Comparison of ENCODE assay signal across 8 mouse cellular contexts in the genomic region with DNA sequence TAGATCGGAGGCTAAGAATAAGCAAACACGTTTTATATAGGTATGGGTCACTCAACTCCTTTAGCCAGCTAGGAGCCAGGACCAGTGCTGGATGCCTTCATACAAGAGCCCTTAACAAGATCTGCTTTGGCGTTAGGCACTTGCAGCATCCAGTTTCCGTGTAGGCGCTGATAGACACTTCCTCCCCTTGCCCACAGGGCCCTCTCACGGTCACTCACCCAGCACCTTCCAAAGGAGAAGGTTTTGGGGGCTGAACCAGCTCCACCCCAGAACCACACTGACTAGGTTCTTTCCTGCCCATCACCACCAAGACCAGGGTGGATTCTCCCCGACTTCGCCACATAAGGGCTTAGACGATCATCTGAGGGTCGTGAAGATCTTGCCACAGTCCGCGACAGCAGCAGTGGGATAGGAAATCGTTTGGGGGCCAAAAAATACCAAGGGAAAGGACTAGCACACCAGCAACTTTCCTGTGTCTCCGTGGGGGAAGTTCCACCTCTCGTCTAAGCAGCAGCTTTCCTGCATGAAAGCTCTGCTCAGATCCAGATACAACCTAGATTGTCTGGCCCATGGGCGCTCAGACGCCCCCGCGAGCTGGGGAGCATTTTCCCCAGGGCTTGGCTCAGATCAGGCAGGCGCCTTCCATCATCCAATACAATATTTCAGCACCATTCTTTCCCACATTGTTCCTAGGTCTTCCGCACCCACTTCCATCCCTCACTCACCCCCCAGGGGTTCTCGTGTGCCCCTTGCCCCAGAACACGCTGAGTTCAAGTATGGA. TPM values are rescaled to one million over a fixed set of nuclear protein-coding genes. Genes with fewer than 3 reads are reported as not detected.
DNase-seq lines count a peak whose midpoint lies in the region; ATAC-seq lines count a peak whose summit lies in the region.

No protein-coding gene starts in this region.

- H3K27ac ChIP-seq in liver, embryonic 11.5 days (ENCODE audit: low read depth, low read length), result no peak overlapping the region
- H3K27ac ChIP-seq in stomach, embryonic 14.5 days (ENCODE audit: low read length), result no peak overlapping the region

- no peaks in the 10 kb centered on the region for H3K36me3 ChIP-seq in erythroblast, embryonic 14.5 days (ENCODE audit: control insufficient read depth)
- no peaks in the 10 kb centered on the region for H3K36me3 ChIP-seq in liver, embryonic 11.5 days (ENCODE audit: control insufficient read depth, insufficient read depth, low read length)
- H3K36me3 ChIP-seq in stomach, embryonic 14.5 days (ENCODE audit: control insufficient read depth, insufficient read depth, low read length), result no peaks in the 10 kb centered on the region

- ATAC-seq in erythroblast, adult 5-6 weeks (replicated peaks; ENCODE audit: low FRiP score, poor library complexity, severe bottlenecking), result no peak
- 0 out of 2 replicates have a peak, but pooled peaks have one; percentile 3 for ATAC-seq in liver, embryonic 11.5 days (replicated peaks; ENCODE audit: low FRiP score)
- ATAC-seq in stomach, embryonic 14.5 days (ENCODE audit: insufficient number of reproducible peaks, insufficient read depth, low FRiP score, low read depth), result no peak

- no peaks in the 10 kb centered on the region for H3K9me3 ChIP-seq in erythroblast, embryonic 14.5 days (ENCODE audit: control insufficient read depth, low read length)
- H3K9me3 ChIP-seq in liver, embryonic 11.5 days (ENCODE audit: control insufficient read depth, low read length), result no peaks in the 10 kb centered on the region
- H3K9me3 ChIP-seq in stomach, embryonic 14.5 days (ENCODE audit: control insufficient read depth, low read depth, low read length), result no peaks in the 10 kb centered on the region

- WGBS in liver, embryonic 11.5 days, result 3% methylated on average over 23 of the region's 23 CpGs
- 2% methylated on average over 23 of the region's 23 CpGs for WGBS in stomach, embryonic 14.5 days

- peaks cover 40% of the 10 kb centered on the region for H3K4me1 ChIP-seq in erythroblast, embryonic 14.5 days (ENCODE audit: control insufficient read depth)
- H3K4me1 ChIP-seq in liver, embryonic 11.5 days (replicated peaks; ENCODE audit: control insufficient read depth, insufficient read depth, low read length), result peaks cover 34% of the 10 kb centered on the region
- H3K4me1 ChIP-seq in stomach, embryonic 14.5 days (ENCODE audit: control insufficient read depth, insufficient read depth, low read length), result no peaks in the 10 kb centered on the region

- peak; percentile 6 for DNase-seq in thymus, postnatal 0 days (ENCODE audit: low spot score)
- DNase-seq in thymus, postnatal 25 days, result no peak
- DNase-seq in liver, embryonic 11.5 days (ENCODE audit: low spot score), result no peak
- DNase-seq in layer of hippocampus, postnatal 25 days (ENCODE audit: extremely low spot score in 1 of 2, low spot score in 1 of 2), result no peak
- no peak for DNase-seq in left cerebral cortex, adult 9 months (ENCODE audit: low spot score in 2 of 2)

- H3K27me3 ChIP-seq in erythroblast, embryonic 14.5 days (ENCODE audit: control insufficient read depth), result peaks cover 32% of the 10 kb centered on the region
- peaks cover 27% of the 10 kb centered on the region for H3K27me3 ChIP-seq in liver, embryonic 11.5 days (replicated peaks; ENCODE audit: control insufficient read depth, insufficient read depth, low read length)
- H3K27me3 ChIP-seq in stomach, embryonic 14.5 days (ENCODE audit: control insufficient read depth, insufficient read depth, low read length), result peaks cover 15% of the 10 kb centered on the region; the same call in 1 of the 2 replicates

- peak overlapping the region; percentile 60 for H3K4me3 ChIP-seq in erythroblast, embryonic 14.5 days (replicated peaks)
- peak overlapping the region; percentile 47 for H3K4me3 ChIP-seq in liver, embryonic 11.5 days (ENCODE audit: low read depth, low read length)
- H3K4me3 ChIP-seq in stomach, embryonic 14.5 days (ENCODE audit: low read depth, low read length), result peak overlapping the region; percentile 33

- H3K4me2 ChIP-seq in liver, embryonic 11.5 days, result peak overlapping the region; percentile 72
- H3K4me2 ChIP-seq in stomach, embryonic 14.5 days (replicated peaks; ENCODE audit: low read depth, low read length), result peak overlapping the region; percentile 83

- H3K9ac ChIP-seq in liver, embryonic 11.5 days (ENCODE audit: low read depth, low read length), result peak overlapping the region; percentile 4; the same call in 1 of the 2 replicates
- H3K9ac ChIP-seq in stomach, embryonic 14.5 days (replicated peaks; ENCODE audit: low read depth, low read length), result peak overlapping the region; percentile 45; the same call in 1 of the 2 replicates

RNA-seq across cellular contexts. Expression of a gene that starts 0.8 kb away (rescaled TPM):
- polyA plus RNA-seq in erythroblast, embryonic 14.5 days (2012), result 2.9 and 4.5 TPM in 2 replicates
- 1.7 TPM in 1 of 2 replicates, not detected in the other for total RNA-seq in erythroblast, adult 5-6 weeks (2015; ENCODE audit: low replicate concordance)
- total RNA-seq in erythroblast, adult 5-6 weeks (2017; ENCODE audit: low replicate concordance), result 2.9 TPM in 1 of 2 replicates, not detected in the other
- 6.8 and 8.4 TPM in 2 replicates for polyA plus RNA-seq in thymus, postnatal 0 days (2015; fragmentation: Nextera tagmentation; extraction: Ambion mirVana)
- 20.8 and 23.6 TPM in 2 replicates for polyA plus RNA-seq in liver, embryonic 11.5 days (2014; fragmentation: Nextera tagmentation; extraction: Ambion mirVana)
- polyA plus RNA-seq in stomach, embryonic 14.5 days (2014; fragmentation: Nextera tagmentation; extraction: Ambion mirVana), result 4.7 and 5.7 TPM in 2 replicates
- 1,000 to 10,000 TPM; 1,702 to 1,721 TPM for total RNA-seq in layer of hippocampus, postnatal 25 days (2021)

RNA-seq across cellular contexts. Expression of a gene that starts 3.6 kb away (rescaled TPM):
- 0.05 TPM in 1 of 2 replicates, not detected in the other for polyA plus RNA-seq in erythroblast, embryonic 14.5 days (2012)
- 1.7 and 1.9 TPM in 2 replicates for total RNA-seq in erythroblast, adult 5-6 weeks (2015; ENCODE audit: low replicate concordance)
- 1.4 and 2.6 TPM in 2 replicates for total RNA-seq in erythroblast, adult 5-6 weeks (2017; ENCODE audit: low replicate concordance)
- 10.7 and 11.2 TPM in 2 replicates for polyA plus RNA-seq in thymus, postnatal 0 days (2015; fragmentation: Nextera tagmentation; extraction: Ambion mirVana)
- polyA plus RNA-seq in liver, embryonic 11.5 days (2014; fragmentation: Nextera tagmentation; extraction: Ambion mirVana), result 8.0 and 8.6 TPM in 2 replicates
- 12.7 and 14.0 TPM in 2 replicates for polyA plus RNA-seq in stomach, embryonic 14.5 days (2014; fragmentation: Nextera tagmentation; extraction: Ambion mirVana)
- total RNA-seq in layer of hippocampus, postnatal 25 days (2021), result 10 to 100 TPM; 11.7 to 12.3 TPM

RNA-seq across cellular contexts. Expression of a gene that starts 12.9 kb away (rescaled TPM):
- polyA plus RNA-seq in erythroblast, embryonic 14.5 days (2012), result not detected in 2 replicates
- total RNA-seq in erythroblast, adult 5-6 weeks (2015; ENCODE audit: low replicate concordance), result not detected in 2 replicates
- not detected in 2 replicates for total RNA-seq in erythroblast, adult 5-6 weeks (2017; ENCODE audit: low replicate concordance)
- polyA plus RNA-seq in thymus, postnatal 0 days (2015; fragmentation: Nextera tagmentation; extraction: Ambion mirVana), result 0.95 and 1.1 TPM in 2 replicates
- 0.66 and 1.5 TPM in 2 replicates for polyA plus RNA-seq in liver, embryonic 11.5 days (2014; fragmentation: Nextera tagmentation; extraction: Ambion mirVana)
- polyA plus RNA-seq in stomach, embryonic 14.5 days (2014; fragmentation: Nextera tagmentation; extraction: Ambion mirVana), result 44.3 and 56.9 TPM in 2 replicates
- 1 to 10 TPM; 2.8 to 4.4 TPM for total RNA-seq in layer of hippocampus, postnatal 25 days (2021)

RNA-seq across cellular contexts. Expression of a gene that starts 24.1 kb away (rescaled TPM):
- polyA plus RNA-seq in erythroblast, embryonic 14.5 days (2012), result not detected in 2 replicates
- total RNA-seq in erythroblast, adult 5-6 weeks (2015; ENCODE audit: low replicate concordance), result not detected in 2 replicates
- total RNA-seq in erythroblast, adult 5-6 weeks (2017; ENCODE audit: low replicate concordance), result 0.42 TPM in 1 of 2 replicates, not detected in the other
- polyA plus RNA-seq in thymus, postnatal 0 days (2015; fragmentation: Nextera tagmentation; extraction: Ambion mirVana), result 17.2 and 18.1 TPM in 2 replicates
- 34.9 and 36.6 TPM in 2 replicates for polyA plus RNA-seq in liver, embryonic 11.5 days (2014; fragmentation: Nextera tagmentation; extraction: Ambion mirVana)
- 57.9 and 58.3 TPM in 2 replicates for polyA plus RNA-seq in stomach, embryonic 14.5 days (2014; fragmentation: Nextera tagmentation; extraction: Ambion mirVana)
- total RNA-seq in layer of hippocampus, postnatal 25 days (2021), result 10 to 100 TPM; 17.2 to 17.8 TPM

Comparison
In these comparisons a context has a peak if more than half of its experiments do, and no peak if none do; other contexts are left out.
1. RNA of a gene that starts 12.9 kb away (polyA plus RNA-seq): 44.3 to 56.9 TPM in stomach, embryonic 14.5 days; 0.95 to 1.1 TPM in thymus, postnatal 0 days, 0.66 to 1.5 TPM in liver, embryonic 11.5 days and not detected in erythroblast, embryonic 14.5 days; every median in the first group is over 10 times any median in the second.
2. Peak in every context shown above with its lines, with median percentiles within 50 percentile points of each other: H3K4me3 ChIP-seq.